Mouse (Mus musculus) kidney, embryonic 16.5 days (tissue): ENCODE data around the gene Aqp9. TPM values are rescaled to one million over a fixed set of nuclear protein-coding genes. Genes with fewer than 3 reads are reported as not detected.
A peak's percentile ranks its signal among the peaks of the same experiment; 100 is the strongest.

Experiments
- ATAC-seq: fragments of 200-750 bp; cut with Nextera tagmentation; 2 replicates; pipeline ENCODE4 v1.8.0; 2017; ENCODE audit warnings: moderate TSS enrichment; ENCODE audit not compliant: low FRiP score, low TSS enrichment
- H3K27ac ChIP-seq: fragments of 300-500 bp; sonication (generic); 2 replicates; pipeline ENCODE4 v1.5.1; 2014; ENCODE audit warnings: low read length
- H3K27me3 ChIP-seq: fragments of 300-500 bp; sonication (generic); 2 replicates; pipeline ENCODE4 v1.6.1; 2014; ENCODE audit warnings: low read length, control low read depth, mixed read lengths; ENCODE audit not compliant: insufficient read depth
- H3K36me3 ChIP-seq: fragments of 300-500 bp; sonication (generic); 2 replicates; pipeline ENCODE4 v1.6.1; 2014; ENCODE audit warnings: low read length, control low read depth, mixed read lengths; ENCODE audit not compliant: insufficient read depth
- H3K4me1 ChIP-seq: fragments of 300-500 bp; sonication (generic); 2 replicates; pipeline ENCODE4 v1.6.1; 2014; ENCODE audit warnings: low read length, control low read depth, mixed read lengths; ENCODE audit not compliant: insufficient read depth
- H3K4me2 ChIP-seq: fragments of 300-500 bp; sonication (generic); replicated peaks from 2 replicates; pipeline ENCODE4 v1.6.1; 2014; ENCODE audit warnings: low read depth, low read length
- H3K4me3 ChIP-seq: fragments of 300-500 bp; sonication (generic); 2 replicates; pipeline ENCODE4 v1.5.1; 2014; ENCODE audit warnings: mild to moderate bottlenecking, low read length
- H3K9ac ChIP-seq: fragments of 300-500 bp; sonication (generic); replicated peaks from 2 replicates; pipeline ENCODE4 v1.6.1; 2014; ENCODE audit warnings: low read length
- H3K9me3 ChIP-seq: fragments of 300-500 bp; sonication (generic); 2 replicates; pipeline ENCODE4 v1.6.1; 2016; ENCODE audit warnings: low read length, control low read depth
- WGBS: fragments of 180-500 bp; shearing (Covaris S2); extraction: QIAGEN DNeasy Blood & Tissue Kit; methylation state at CpG from one replicate; pipeline ENCODE4 v1.1.7; 2014; 5-methylcytosine and 5-hydroxymethylcytosine counted together
- polyA plus RNA-seq: library from polyadenylated mRNA; unstranded; fragments of >200 nt; fragmentation: Nextera tagmentation; extraction: Ambion mirVana; gene quantifications from 2 replicates; pipeline ENCODE4 v1.2.1, GENCODE M21; 2015

Aqp9 gene
- polyA plus RNA-seq, 1 experiment from 2014 or later: 0.27 TPM

- H3K9me3 ChIP-seq: no peaks in the 10 kb centered on the region
- ATAC-seq: no peak
- H3K4me1 ChIP-seq: no peaks in the 10 kb centered on the region
- no peaks in the 10 kb centered on the region for H3K27me3 ChIP-seq
- WGBS: 58% methylated on average over 7 of the region's 7 CpGs
- H3K9ac ChIP-seq: no peak overlapping the region
- no peaks in the 10 kb centered on the region for H3K36me3 ChIP-seq
- H3K27ac ChIP-seq: no peak overlapping the region
- H3K4me3 ChIP-seq: no peak overlapping the region
- H3K4me2 ChIP-seq: no peak overlapping the region
Measured at GRCm38 (mm10) chr9:71072502-71072901, 96.0 kb downstream of the Aqp9 start.

GRCm38 (mm10) chr9:71071581-71072330 is 96.7 kb downstream of the Aqp9 start:
- Histone ChIP-seq H3K27ac (no peak overlapping the region), H3K27me3 (no peaks in the 10 kb centered on the region), H3K4me1 (no peaks in the 10 kb centered on the region), H3K36me3 (no peaks in the 10 kb centered on the region), H3K9me3 (no peaks in the 10 kb centered on the region), H3K4me2 (no peak overlapping the region), H3K9ac (no peak overlapping the region), H3K4me3 (no peak overlapping the region)
- no peak for ATAC-seq
- WGBS: 70% methylated on average over 7 of the region's 7 CpGs

- no peaks in the 10 kb centered on the region for H3K27me3 ChIP-seq
- no peaks in the 10 kb centered on the region for H3K36me3 ChIP-seq
- 93% methylated on average over 2 of the region's 2 CpGs for WGBS
Measured at GRCm38 (mm10) chr9:71070628-71071027, 97.9 kb downstream of the Aqp9 start.

DNA sequence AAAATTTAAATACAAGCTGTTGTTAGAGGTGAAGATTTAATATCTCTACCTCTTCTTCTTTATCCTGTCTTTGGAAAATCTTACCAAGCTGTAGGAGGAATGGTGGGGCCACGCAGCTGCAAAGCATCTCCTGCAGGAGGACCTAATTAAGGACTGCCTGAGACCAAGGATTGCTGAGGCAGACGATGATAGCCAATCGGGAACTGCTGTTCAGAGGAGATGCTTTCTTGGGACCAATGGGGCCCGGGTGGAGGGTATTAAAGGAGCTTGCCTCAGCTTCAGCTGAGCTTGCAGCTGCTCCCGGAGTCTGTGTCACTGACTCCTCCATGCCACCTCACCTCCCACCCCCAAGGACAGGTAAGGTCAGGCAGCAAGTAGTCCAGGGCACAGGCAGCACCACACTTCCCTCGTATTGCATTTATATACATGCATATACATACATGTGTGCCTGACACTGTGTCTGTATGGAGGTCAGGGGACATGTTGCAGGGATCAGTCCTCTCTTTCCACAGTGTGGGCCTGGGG is 99.6 kb downstream of the Aqp9 start:
- ATAC-seq: no peak
- 40% methylated on average over 6 of the region's 6 CpGs for WGBS
- no peak overlapping the region for H3K9ac ChIP-seq

More at GRCm38 (mm10) chr9:71070628-71071027, 97.9 kb downstream of the Aqp9 start:
- H3K4me2 ChIP-seq: no peak overlapping the region
- no peak overlapping the region for H3K4me3 ChIP-seq
- H3K9ac ChIP-seq: no peak overlapping the region
- H3K27ac ChIP-seq: no peak overlapping the region
- no peaks in the 10 kb centered on the region; the same call in 1 of the 2 replicates for H3K4me1 ChIP-seq
- ATAC-seq: no peak
- H3K9me3 ChIP-seq: no peaks in the 10 kb centered on the region

DNA sequence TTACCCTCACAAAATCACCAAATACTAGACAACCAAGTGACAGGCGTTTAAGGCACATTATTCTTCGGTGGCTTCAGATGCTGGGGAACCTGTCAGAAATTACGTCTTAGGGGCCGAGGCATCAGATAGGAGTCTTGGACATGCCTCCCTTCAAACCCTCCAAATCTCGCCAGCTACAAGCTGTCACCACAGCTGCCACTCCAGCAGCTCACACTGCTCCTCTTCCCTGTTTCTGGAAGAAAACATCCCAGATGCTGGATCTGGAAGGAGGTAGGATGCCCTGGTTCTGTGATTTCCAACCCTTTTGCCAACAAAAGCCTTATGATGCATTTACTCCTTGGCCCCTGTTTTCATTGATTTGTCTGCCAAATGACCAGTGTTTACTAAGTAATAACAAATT is 101.3 kb downstream of the Aqp9 start:
- H3K9me3 ChIP-seq: no peaks in the 10 kb centered on the region
- H3K27ac ChIP-seq: no peak overlapping the region
- no peaks in the 10 kb centered on the region for H3K36me3 ChIP-seq
- H3K9ac ChIP-seq: no peak overlapping the region
- H3K4me3 ChIP-seq: no peak overlapping the region
- H3K4me1 ChIP-seq: peaks cover 4% of the 10 kb centered on the region; the same call in 1 of the 2 replicates
- WGBS: 87% methylated on average over 5 of the region's 5 CpGs
- no peak for ATAC-seq
- H3K27me3 ChIP-seq: no peaks in the 10 kb centered on the region
- H3K4me2 ChIP-seq: no peak overlapping the region

More for the DNA sequence above, 99.6 kb downstream of the Aqp9 start:
- no peak overlapping the region for H3K4me3 ChIP-seq
- peaks cover 4% of the 10 kb centered on the region; the same call in 1 of the 2 replicates for H3K4me1 ChIP-seq
- no peak overlapping the region for H3K27ac ChIP-seq
- H3K9me3 ChIP-seq: no peaks in the 10 kb centered on the region
- H3K4me2 ChIP-seq: no peak overlapping the region
- H3K36me3 ChIP-seq: no peaks in the 10 kb centered on the region
- H3K27me3 ChIP-seq: no peaks in the 10 kb centered on the region

DNA sequence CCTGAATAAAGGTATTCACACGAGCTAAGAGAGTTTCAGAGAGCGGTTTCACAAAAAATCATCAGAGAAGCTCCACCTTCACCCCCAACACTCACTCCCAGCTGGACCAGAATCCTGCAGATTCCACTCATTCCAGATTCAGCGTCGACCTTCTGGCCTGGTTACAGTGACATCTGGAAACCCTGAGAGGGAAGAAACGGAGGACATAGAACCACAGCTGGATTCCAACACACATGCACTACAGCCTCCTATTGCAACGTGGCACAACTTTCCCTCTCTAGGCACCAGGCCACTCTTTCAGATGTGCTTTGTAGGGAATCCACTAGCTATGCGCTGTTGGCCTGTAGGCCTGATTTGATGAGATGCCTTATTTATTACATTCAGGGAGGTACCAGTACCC is 102.0 kb downstream of the Aqp9 start:
- H3K9ac ChIP-seq: no peak overlapping the region
- no peak overlapping the region for H3K4me3 ChIP-seq
- no peaks in the 10 kb centered on the region for H3K9me3 ChIP-seq
- H3K4me2 ChIP-seq: no peak overlapping the region
- no peaks in the 10 kb centered on the region for H3K36me3 ChIP-seq
- 71% methylated on average over 7 of the region's 7 CpGs for WGBS
- ATAC-seq: no peak
- no peaks in the 10 kb centered on the region for H3K27me3 ChIP-seq
- H3K27ac ChIP-seq: no peak overlapping the region
- H3K4me1 ChIP-seq: peaks cover 4% of the 10 kb centered on the region; the same call in 1 of the 2 replicates

DNA sequence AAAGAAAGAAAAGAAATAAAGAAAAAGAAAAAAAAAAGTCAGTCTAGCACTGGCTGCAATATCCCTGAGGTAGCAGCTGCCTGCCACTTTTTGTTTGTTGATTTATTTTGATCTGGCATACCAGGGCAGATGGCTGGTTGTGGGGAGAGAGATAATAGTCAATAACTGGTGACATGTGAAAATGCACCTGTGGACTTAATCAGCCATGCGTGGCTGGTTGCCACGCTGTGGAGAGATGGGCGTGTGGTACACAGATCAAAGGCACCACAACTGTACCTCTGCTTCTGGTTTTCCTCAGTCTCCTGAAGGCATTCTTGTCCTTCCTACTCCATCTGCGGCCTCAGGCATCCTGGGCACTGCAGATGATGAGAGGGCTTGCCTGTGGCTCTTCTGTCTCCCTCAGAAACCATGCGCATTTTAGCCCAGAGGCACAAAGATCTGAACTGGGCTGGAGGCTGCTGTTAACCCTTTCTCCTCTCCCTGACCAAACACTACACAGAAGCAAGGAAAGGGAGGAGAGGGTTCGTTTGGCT is 103.1 kb downstream of the Aqp9 start:
- H3K9me3 ChIP-seq: no peaks in the 10 kb centered on the region
- H3K36me3 ChIP-seq: no peaks in the 10 kb centered on the region
- no peak overlapping the region for H3K9ac ChIP-seq
- peaks cover 4% of the 10 kb centered on the region; the same call in 1 of the 2 replicates for H3K4me1 ChIP-seq
- H3K4me2 ChIP-seq: no peak overlapping the region
- H3K27ac ChIP-seq: no peak overlapping the region
- 51% methylated on average over 6 of the region's 6 CpGs for WGBS
- no peaks in the 10 kb centered on the region for H3K27me3 ChIP-seq
- 0 out of 2 replicates have a peak, but pooled peaks have one; percentile 6 for ATAC-seq
- no peak overlapping the region for H3K4me3 ChIP-seq

DNA sequence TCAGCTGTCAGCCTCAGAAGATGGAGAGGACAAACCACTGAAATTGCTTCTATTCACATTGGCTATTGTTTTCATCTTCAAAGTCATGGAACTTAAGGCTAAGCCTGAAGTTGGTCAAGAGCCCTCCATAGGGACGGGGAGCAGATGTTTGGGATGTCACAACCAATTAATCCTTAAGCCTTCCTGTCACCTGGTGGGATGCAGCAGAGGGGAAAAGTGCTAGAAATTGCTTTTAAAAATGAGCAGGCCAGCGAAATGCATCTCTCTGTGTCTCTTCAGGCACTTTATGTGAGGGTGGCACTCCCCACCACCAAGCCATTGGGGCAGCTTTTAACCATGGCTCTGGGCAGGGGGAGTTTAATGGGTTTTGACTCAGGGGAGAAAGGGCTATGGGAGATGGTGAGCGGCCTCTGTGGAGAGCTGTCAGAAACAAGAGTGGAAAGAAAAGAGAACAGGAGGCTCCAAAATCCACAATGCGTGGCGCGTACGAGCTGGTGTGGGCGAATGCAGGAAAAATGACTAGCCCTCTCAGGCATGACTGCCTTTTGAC is 104.1 kb downstream of the Aqp9 start:
- Histone ChIP-seq H3K4me1 (peaks cover 4% of the 10 kb centered on the region; the same call in 1 of the 2 replicates), H3K27me3 (no peaks in the 10 kb centered on the region), H3K9me3 (no peaks in the 10 kb centered on the region), H3K4me3 (no peak overlapping the region), H3K36me3 (no peaks in the 10 kb centered on the region), H3K9ac (no peak overlapping the region), H3K4me2 (no peak overlapping the region), H3K27ac (no peak overlapping the region)
- no peak for ATAC-seq
- 68% methylated on average over 8 of the region's 8 CpGs for WGBS

DNA sequence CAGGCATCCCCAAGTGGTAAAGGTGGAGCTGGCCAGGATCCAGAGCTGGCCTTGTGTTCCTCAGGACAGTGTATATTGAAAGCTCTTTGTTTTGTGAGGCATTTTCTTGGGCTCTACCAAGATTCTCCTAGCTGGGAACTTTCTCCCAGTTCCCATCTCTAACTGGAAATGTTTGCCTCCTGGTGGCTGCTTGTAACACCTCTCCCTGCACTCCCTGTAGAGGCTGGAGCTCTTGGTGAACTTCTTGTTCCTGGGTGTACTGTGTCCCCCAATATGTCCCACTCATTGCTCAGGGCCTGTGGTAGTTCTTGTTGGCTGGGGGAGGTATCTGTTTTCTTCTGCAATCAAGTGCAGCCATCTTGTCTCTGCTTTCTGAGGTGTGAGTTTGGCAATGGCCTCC is 104.9 kb downstream of the Aqp9 start:
- Histone ChIP-seq H3K4me2 (no peak overlapping the region), H3K4me1 (peaks cover 4% of the 10 kb centered on the region; the same call in 1 of the 2 replicates), H3K27ac (no peak overlapping the region), H3K4me3 (no peak overlapping the region), H3K27me3 (no peaks in the 10 kb centered on the region), H3K9me3 (no peaks in the 10 kb centered on the region), H3K9ac (no peak overlapping the region), H3K36me3 (no peaks in the 10 kb centered on the region)
- no peak for ATAC-seq

GRCm38 (mm10) chr9:71062976-71063375 is 105.5 kb downstream of the Aqp9 start:
- no peak for ATAC-seq
- H3K27ac ChIP-seq: no peak overlapping the region
- H3K4me1 ChIP-seq: peaks cover 4% of the 10 kb centered on the region; the same call in 1 of the 2 replicates
- WGBS: 81% methylated on average over 4 of the region's 4 CpGs
- H3K9ac ChIP-seq: no peak overlapping the region
- H3K9me3 ChIP-seq: no peaks in the 10 kb centered on the region
- no peak overlapping the region for H3K4me2 ChIP-seq
- H3K4me3 ChIP-seq: no peak overlapping the region
- H3K27me3 ChIP-seq: no peaks in the 10 kb centered on the region
- no peaks in the 10 kb centered on the region for H3K36me3 ChIP-seq
